Mouse (Mus musculus) splenic B cell, adult 2 months (primary cell): Measurements from ENCODE around the gene Nr0b1.

Experiments
- DNase-seq: peaks from one replicate; pipeline ENCODE4 v3.0.0-alpha.2; 2011; ENCODE audit warnings: low read depth, low spot score
- H3K27me3 ChIP-seq: 2 replicates; pipeline ENCODE4 v1.6.1; 2012; ENCODE audit warnings: mild to moderate bottlenecking, low read length, moderate library complexity, mixed read lengths; ENCODE audit not compliant: control insufficient read depth, poor library complexity, insufficient read depth, severe bottlenecking
- H3K36me3 ChIP-seq: 2 replicates; pipeline ENCODE4 v1.6.1; 2012; ENCODE audit warnings: mild to moderate bottlenecking, low read length, moderate library complexity, mixed read lengths; ENCODE audit not compliant: control insufficient read depth, poor library complexity, insufficient read depth, severe bottlenecking

Gene Nr0b1

GRCm38 (mm10) chrX:86191614-86192419 lies at the start of gene Nr0b1:
Gene Nr0b1, plus strand, starts transcription at chrX:86191764.
- no peaks in the 10 kb centered on the region for H3K27me3 ChIP-seq
- DNase-seq: no peak
- H3K36me3 ChIP-seq: no peaks in the 10 kb centered on the region

GRCm38 (mm10) chrX:86187250-86187649 lies 4.3 kb upstream of the Nr0b1 start:
- Histone ChIP-seq H3K27me3 (no peaks in the 10 kb centered on the region), H3K36me3 (no peaks in the 10 kb centered on the region)
- DNase-seq: no peak

GRCm38 (mm10) chrX:86192420-86192994 lies 943 bp downstream of the Nr0b1 start:
- DNase-seq: no peak
- no peaks in the 10 kb centered on the region for H3K27me3 ChIP-seq
- no peaks in the 10 kb centered on the region for H3K36me3 ChIP-seq

GRCm38 (mm10) chrX:86193386-86193785 lies 1.8 kb downstream of the Nr0b1 start:
- no peaks in the 10 kb centered on the region for H3K27me3 ChIP-seq
- H3K36me3 ChIP-seq: no peaks in the 10 kb centered on the region
- DNase-seq: no peak

- DNase-seq: no peak
- no peaks in the 10 kb centered on the region for H3K27me3 ChIP-seq
- H3K36me3 ChIP-seq: no peaks in the 10 kb centered on the region
Measured at GRCm38 (mm10) chrX:86237246-86237645, 45.7 kb downstream of the Nr0b1 start.
